ENCODE assay signal across 7 mouse cellular contexts in the genomic region with DNA sequence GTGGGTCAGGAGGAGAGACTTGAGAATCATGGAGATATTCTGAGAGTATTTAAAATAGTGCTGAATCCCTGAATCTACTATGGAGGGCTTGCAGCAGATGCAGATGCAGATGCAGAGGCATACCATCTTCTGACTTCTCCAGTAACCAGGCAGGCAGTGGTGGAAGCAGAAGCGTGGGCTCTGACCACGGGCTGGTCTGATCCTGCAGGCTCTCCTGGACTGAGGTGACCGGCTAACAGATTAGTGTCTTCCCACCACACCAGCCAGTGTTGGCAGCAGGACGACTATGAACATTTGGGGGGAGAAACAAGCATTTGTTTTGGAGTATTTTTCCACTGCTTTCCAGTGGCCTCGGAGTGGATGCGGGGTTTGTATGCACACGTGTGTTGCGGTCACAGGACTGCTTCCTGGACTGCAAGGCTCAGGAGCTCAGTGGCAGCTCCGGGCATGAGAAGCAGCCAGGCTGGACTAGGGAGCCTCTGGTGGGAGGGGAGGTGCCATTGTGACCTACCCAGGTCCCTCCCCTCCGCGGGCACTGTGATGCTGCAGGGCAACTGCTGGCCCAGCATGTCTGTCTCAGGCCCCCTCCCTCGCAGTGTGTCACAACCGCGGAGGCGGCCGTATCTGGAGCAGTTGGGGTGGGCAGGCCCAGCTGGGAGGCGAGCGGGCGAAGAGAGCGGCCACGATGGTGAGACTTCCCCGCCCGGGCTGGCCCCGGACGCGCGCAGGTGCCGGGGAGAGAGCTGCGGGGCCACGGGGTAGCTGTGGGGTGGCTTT. TPM values are rescaled to one million over a fixed set of nuclear protein-coding genes. Genes with fewer than 3 reads are reported as not detected.
DNase-seq lines count a peak whose midpoint lies in the region; ATAC-seq and TF ChIP-seq lines count a peak whose summit lies in the region.

A gene (plus strand): TSS at position 548 of the 777 bp plus-strand sequence.

- intact Hi-C loops in heart, adult 2 months (cut with DNase I) = no loop called here

- WGBS in embryonic facial prominence, embryonic 14.5 days = 1% methylated on average over 29 of the region's 30 CpGs
- WGBS in heart, adult 2 months = 4% methylated on average over 30 of the region's 30 CpGs
- WGBS in limb, embryonic 10.5 days = 6% methylated on average over 30 of the region's 30 CpGs
- WGBS in midbrain, embryonic 10.5 days = 6% methylated on average over 30 of the region's 30 CpGs

- H3K27me3 ChIP-seq in embryonic facial prominence, embryonic 14.5 days (replicated peaks; ENCODE audit: control insufficient read depth, insufficient read depth, low read length) = peaks cover 30% of the 10 kb centered on the region
- H3K27me3 ChIP-seq in heart, adult 2 months (ENCODE audit: control insufficient read depth, insufficient read depth, low read length) = no peaks in the 10 kb centered on the region
- H3K27me3 ChIP-seq in limb, embryonic 10.5 days (ENCODE audit: low read depth, poor library complexity, severe bottlenecking) = peaks cover 58% of the 10 kb centered on the region
- peaks cover 52% of the 10 kb centered on the region for H3K27me3 ChIP-seq in midbrain, embryonic 10.5 days (ENCODE audit: low read depth, poor library complexity, severe bottlenecking)

- peak; percentile 33 for DNase-seq in embryonic facial prominence, embryonic 14.5 days (ENCODE audit: low spot score)
- peak; percentile 79 to 87 for DNase-seq in heart, adult 2 months
- peak; percentile 42 for DNase-seq in kidney, adult 11 months
- peak; percentile 65 for DNase-seq in limb, embryonic 10.5 days (ENCODE audit: low spot score)
- DNase-seq in midbrain, embryonic 10.5 days (ENCODE audit: low spot score) = peak; percentile 55
- DNase-seq in right cerebral cortex, postnatal 25 days = peak; percentile 66

- ATAC-seq in embryonic facial prominence, embryonic 14.5 days (ENCODE audit: low read depth) = peak; percentile 66; the same call in 1 of the 2 replicates

- H3K79me2 ChIP-seq in heart, adult 2 months (replicated peaks; ENCODE audit: control insufficient read depth, insufficient read depth, low read length) = no peaks in the 10 kb centered on the region

- no peaks in the 10 kb centered on the region for H3K9me3 ChIP-seq in embryonic facial prominence, embryonic 14.5 days (ENCODE audit: control insufficient read depth, low read length)
- no peaks in the 10 kb centered on the region for H3K9me3 ChIP-seq in limb, embryonic 10.5 days (replicated peaks)
- no peaks in the 10 kb centered on the region for H3K9me3 ChIP-seq in midbrain, embryonic 10.5 days (replicated peaks)

- peak within 1 kb of the TSS; percentile 6; the same call in 1 of the 2 replicates for H3K4me3 ChIP-seq in bone marrow macrophage, adult 2 months (ENCODE audit: insufficient read depth, low read length)
- peak within 1 kb of the TSS; percentile 40 for H3K4me3 ChIP-seq in embryonic facial prominence, embryonic 14.5 days (ENCODE audit: low read depth, low read length)
- H3K4me3 ChIP-seq in heart, adult 2 months = peak within 1 kb of the TSS; percentile 57
- peak within 1 kb of the TSS; percentile 50 for H3K4me3 ChIP-seq in limb, embryonic 10.5 days
- H3K4me3 ChIP-seq in midbrain, embryonic 10.5 days = peak within 1 kb of the TSS; percentile 64

- TF ChIP-seq CTCF in bone marrow macrophage, adult 2 months (IDR thresholded peaks at IDR 0.05; ENCODE audit: low read depth, low read length) = no peak
- TF ChIP-seq CTCF in heart, adult 2 months (IDR thresholded peaks at IDR 0.05) = no peak

- peaks cover 8% of the 10 kb centered on the region for H3K4me1 ChIP-seq in bone marrow macrophage, adult 2 months (ENCODE audit: control insufficient read depth, insufficient read depth, low read length)
- peaks cover 9% of the 10 kb centered on the region for H3K4me1 ChIP-seq in embryonic facial prominence, embryonic 14.5 days (ENCODE audit: control insufficient read depth, insufficient read depth, low read length)
- peaks cover 3% of the 10 kb centered on the region for H3K4me1 ChIP-seq in heart, adult 2 months (ENCODE audit: control insufficient read depth, insufficient read depth, low read length)
- H3K4me1 ChIP-seq in limb, embryonic 10.5 days = peaks cover 19% of the 10 kb centered on the region
- H3K4me1 ChIP-seq in midbrain, embryonic 10.5 days = peaks cover 19% of the 10 kb centered on the region

- TF ChIP-seq POLR2A in bone marrow macrophage, adult 2 months (IDR thresholded peaks at IDR 0.05; ENCODE audit: borderline replicate concordance, low read depth, low read length) = no peak
- peak; percentile 84 for TF ChIP-seq POLR2A in heart, adult 2 months (IDR thresholded peaks at IDR 0.05; ENCODE audit: insufficient read depth, low read depth, low read length)

- no peak within 1 kb of the TSS for H3K27ac ChIP-seq in bone marrow macrophage, adult 2 months (ENCODE audit: insufficient read depth, low read depth, low read length)
- H3K27ac ChIP-seq in embryonic facial prominence, embryonic 14.5 days (replicated peaks; ENCODE audit: low read depth, low read length) = no peak within 1 kb of the TSS
- peak within 1 kb of the TSS; percentile 93 for H3K27ac ChIP-seq in heart, adult 2 months
- H3K27ac ChIP-seq in limb, embryonic 10.5 days = no peak within 1 kb of the TSS
- no peak within 1 kb of the TSS for H3K27ac ChIP-seq in midbrain, embryonic 10.5 days (replicated peaks)

- no peaks in the 10 kb centered on the region for H3K36me3 ChIP-seq in embryonic facial prominence, embryonic 14.5 days (ENCODE audit: control insufficient read depth, insufficient read depth, low read length)
- H3K36me3 ChIP-seq in heart, adult 2 months (ENCODE audit: control insufficient read depth, insufficient read depth, low read length) = no peaks in the 10 kb centered on the region; the same call in 1 of the 2 replicates
- H3K36me3 ChIP-seq in limb, embryonic 10.5 days = no peaks in the 10 kb centered on the region
- no peaks in the 10 kb centered on the region for H3K36me3 ChIP-seq in midbrain, embryonic 10.5 days

- H3K9ac ChIP-seq in embryonic facial prominence, embryonic 14.5 days (ENCODE audit: low read depth, low read length) = peak within 1 kb of the TSS; percentile 51
- peak within 1 kb of the TSS; percentile 79 for H3K9ac ChIP-seq in heart, adult 2 months (ENCODE audit: low read depth, low read length)

- TF ChIP-seq EP300 in heart, adult 2 months (IDR thresholded peaks at IDR 0.05; ENCODE audit: insufficient read depth, low read depth, low read length) = 0 out of 2 replicates have a peak, but pooled peaks have one; percentile 42

- H3K4me2 ChIP-seq in embryonic facial prominence, embryonic 14.5 days (ENCODE audit: low read depth, low read length) = peak within 1 kb of the TSS; percentile 80

RNA-seq across cellular contexts. Expression of the gene that starts here (rescaled TPM):
- polyA plus RNA-seq in bone marrow macrophage, adult 2 months (2012; ENCODE audit: insufficient read depth, insufficient read length, missing spikeins) = not detected in 2 replicates
- polyA plus RNA-seq in embryonic facial prominence, embryonic 14.5 days (2014; fragmentation: Nextera tagmentation; extraction: Ambion mirVana) = 1.9 and 2.3 TPM in 2 replicates
- total RNA-seq in heart, adult 2 months (2021) = 100 to 1,000 TPM; 192 to 198 TPM
- 71.6 and 81.9 TPM in 2 replicates for polyA plus RNA-seq in heart, adult 2 months (2012; rRNA removed)
- 0.33 and 0.40 TPM in 2 replicates for polyA plus RNA-seq in limb, embryonic 10.5 days (2016; fragmentation: Nextera tagmentation; extraction: Ambion mirVana)
- 0.22 and 0.36 TPM in 2 replicates for polyA plus RNA-seq in midbrain, embryonic 10.5 days (2016; fragmentation: Nextera tagmentation; extraction: Ambion mirVana)

Comparison
In these comparisons a context has a peak if more than half of its experiments do, and no peak if none do; other contexts are left out.
1. RNA of the gene that starts here (polyA plus RNA-seq): 71.6 to 81.9 TPM in heart, adult 2 months; 1.9 to 2.3 TPM in embryonic facial prominence, embryonic 14.5 days, 0.33 to 0.40 TPM in limb, embryonic 10.5 days, 0.22 to 0.36 TPM in midbrain, embryonic 10.5 days and not detected in bone marrow macrophage, adult 2 months; every median in the first group is over 10 times any median in the second.
2. Peak in DNase-seq and H3K4me3 ChIP-seq in limb, embryonic 10.5 days; RNA of the gene not detected or under 1 TPM.
3. Peak in DNase-seq and H3K4me3 ChIP-seq in midbrain, embryonic 10.5 days; RNA of the gene not detected or under 1 TPM.
4. H3K4me3 ChIP-seq: peak in every context shown above with its lines; median percentile 64 in midbrain, embryonic 10.5 days; 57 in heart, adult 2 months; 50 in limb, embryonic 10.5 days; 40 in embryonic facial prominence, embryonic 14.5 days; 6 in bone marrow macrophage, adult 2 months.
5. DNase-seq: peak in every context shown above with its lines; median percentile 83 in heart, adult 2 months; 66 in right cerebral cortex, postnatal 25 days; 65 in limb, embryonic 10.5 days; 55 in midbrain, embryonic 10.5 days; 42 in kidney, adult 11 months; 33 in embryonic facial prominence, embryonic 14.5 days.